Mouse (Mus musculus) gonadal fat pad, adult 2 months (tissue): Measurements from ENCODE around the gene Txn1. TPM values are rescaled to one million over a fixed set of nuclear protein-coding genes. Genes with fewer than 3 reads are reported as not detected.

Source experiments
- DNase-seq: peaks from one replicate; pipeline ENCODE4 v3.0.0-alpha.2; 2012; ENCODE audit warnings: low read depth
- polyA plus RNA-seq: library from polyadenylated mRNA; depleted of rRNA; stranded (reverse); fragments of >200 nt; gene quantifications from 2 replicates; pipeline ENCODE4 v1.2.3, GENCODE M21; 2012; rRNA removed

Gene Txn1
- 169 and 174 TPM in 2 replicates for polyA plus RNA-seq

DNA sequence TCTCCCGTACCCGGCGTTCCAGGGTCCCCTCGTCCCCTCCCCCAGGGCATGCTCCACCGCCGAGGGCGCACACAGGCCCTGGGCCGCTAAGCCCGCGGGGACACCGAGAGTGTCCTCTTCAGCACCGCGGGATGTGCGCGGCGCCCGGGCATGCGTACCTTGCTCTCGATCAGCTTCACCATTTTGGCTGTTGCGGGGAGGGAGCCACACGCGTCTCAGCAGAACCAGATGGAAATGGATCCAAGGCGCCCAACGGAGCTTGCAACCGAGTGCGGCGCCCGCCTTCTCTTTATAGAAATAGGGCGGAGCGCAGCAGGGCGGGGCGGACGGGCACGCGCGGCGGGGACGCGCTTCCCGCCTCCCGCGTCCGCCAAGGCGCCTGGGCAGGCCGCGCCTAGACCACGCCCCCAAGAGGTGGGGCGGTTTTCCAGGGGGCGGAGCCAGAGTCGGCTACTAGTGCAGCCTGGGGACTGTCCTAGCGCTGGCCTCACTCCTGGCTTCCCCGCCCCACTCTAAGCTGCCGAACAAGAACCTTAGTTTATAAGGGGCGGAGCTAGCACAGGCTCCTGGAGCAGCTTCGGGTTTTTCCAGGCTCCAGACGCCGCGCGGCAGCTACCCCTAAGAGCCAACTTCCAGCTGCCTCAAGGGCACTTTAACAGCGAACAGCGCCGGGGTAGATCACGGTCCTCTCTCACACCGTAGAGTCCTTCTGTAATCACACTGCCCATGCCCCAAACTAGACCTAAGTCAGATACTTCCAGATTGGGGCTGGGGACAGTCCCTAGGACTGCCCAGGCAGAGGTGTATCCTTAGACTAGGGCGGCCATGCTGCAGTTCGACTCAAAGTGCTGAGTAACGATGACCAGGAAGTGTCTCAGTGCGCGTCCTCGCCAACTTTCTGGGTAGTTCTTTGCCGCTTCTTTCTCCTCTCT lies at the start of gene Txn1:
Txn1 (minus strand) TSS at position 383 of the 932 bp plus-strand sequence.
- peak; percentile 79 for DNase-seq

DNA sequence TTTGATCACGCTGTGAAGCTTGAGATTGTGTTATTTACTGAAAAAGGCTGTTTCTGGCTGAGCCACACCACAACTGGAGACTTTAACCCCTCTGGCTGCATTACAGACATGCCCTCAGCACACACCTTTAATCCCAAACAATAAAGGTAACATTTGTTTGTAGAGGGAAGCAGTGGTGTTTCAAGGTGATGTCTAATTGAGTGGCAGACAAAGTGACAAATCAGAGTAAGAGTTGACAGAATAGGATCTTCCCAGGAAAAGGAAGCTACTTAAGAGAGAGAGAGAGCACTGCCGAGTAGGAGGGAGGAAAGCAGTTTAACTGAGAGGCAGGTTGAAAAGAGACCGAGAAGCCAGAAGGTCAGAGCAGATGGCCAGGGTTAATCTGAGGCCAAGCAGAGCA lies 47.3 kb upstream of the Txn1 start:
- no peak for DNase-seq

DNA sequence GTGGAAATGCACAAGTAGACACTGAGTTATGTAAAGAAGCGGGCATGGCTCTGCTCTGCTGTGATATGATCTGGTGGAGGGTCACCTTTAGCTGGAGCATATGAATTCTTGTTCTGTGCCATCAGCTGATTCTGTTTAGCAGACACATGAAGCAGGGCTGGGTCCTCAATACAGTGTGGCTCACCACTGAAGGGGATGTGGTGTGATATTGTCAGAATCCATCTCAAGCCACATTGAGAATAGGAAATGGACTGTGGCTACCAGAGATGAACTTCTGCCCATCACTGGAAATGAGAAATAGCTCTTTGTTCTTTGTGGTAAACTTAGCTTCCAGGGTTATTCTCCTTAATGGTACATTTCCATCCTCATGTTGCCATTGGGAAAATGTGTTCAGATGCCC lies 35.2 kb upstream of the Txn1 start:
- DNase-seq, result no peak

DNA sequence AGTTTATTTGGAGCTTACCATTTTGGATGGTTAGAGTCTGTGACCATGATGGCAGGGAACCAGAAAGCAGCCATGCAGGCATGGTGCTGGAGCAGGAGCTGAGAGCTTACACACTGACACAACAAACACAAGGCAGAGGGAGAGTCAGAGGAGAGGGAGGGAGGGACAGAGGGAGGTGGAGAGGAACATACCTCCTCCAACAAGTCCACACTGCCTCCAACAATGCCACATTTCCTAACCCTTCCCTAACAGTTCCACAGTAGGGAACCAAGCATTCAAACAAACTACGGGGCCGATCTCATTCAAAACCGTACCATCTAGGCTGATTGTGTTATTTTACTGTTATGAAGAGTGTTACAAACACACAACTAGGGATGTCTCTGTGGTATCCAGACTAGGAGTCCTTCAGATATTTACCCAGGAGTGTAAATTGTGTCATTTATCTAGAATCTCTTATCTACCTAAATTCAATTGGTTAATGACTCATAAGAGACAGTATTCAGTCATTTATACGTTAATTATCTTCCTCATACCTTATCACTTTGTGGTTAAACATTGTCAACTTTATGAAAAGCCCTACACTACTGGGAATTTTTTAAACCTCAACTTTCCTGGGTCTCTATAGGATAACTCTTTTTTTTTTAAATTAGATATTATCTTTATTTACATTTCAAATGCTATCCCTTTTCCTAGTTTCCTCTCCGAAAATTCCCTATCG lies 18.3 kb upstream of the Txn1 start:
- DNase-seq, result no peak

DNA sequence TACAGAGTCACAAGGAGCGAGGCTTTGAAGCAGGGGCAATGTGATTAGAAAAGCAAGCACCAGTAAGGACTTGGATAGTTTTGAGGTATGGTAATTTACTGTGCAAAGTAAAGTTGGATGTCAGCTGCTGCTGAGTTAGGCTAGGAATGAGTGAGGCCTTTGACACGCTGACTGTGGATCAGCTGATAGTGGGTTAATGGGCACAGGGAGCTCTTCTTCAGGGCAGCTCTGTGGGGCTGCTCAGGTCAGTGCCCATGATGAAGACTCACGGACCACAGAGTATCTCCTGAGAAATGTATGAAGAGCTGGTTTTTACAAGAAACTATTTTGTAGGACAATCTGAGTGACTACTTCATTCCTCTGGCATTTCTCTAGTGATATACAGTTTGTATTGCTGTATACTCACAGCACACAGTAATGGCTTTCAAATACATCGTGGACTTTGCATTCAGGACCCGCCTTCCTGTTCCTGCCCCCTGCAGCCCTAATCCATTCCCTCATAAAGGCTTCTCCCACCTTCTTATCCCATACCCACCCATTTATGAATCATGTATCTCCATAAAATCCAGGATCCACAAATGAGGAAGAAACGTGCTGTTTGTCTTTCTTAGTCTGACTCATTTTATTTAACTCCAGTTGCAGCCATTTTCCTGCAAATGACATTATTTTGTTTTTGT lies 17.5 kb upstream of the Txn1 start:
- no peak for DNase-seq

DNA sequence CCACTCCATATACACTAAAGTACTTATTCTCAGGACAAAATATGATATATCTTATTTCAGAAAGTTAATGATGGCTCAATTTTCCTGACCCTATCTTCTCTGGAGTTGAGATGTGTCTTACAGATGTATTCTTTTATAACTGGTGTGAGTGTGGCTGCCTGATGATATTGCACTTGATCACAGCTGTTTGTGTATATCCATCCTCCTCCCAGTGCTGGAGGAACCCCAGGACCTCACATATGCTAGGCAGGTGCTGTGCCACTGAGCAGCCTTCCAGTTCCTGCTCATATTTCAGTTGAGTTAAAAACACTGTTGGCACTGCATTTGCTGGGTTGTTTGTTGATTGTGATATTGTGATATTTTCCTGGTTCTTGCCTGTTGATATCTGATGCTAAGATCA lies 14.1 kb upstream of the Txn1 start:
- DNase-seq, result no peak

DNA sequence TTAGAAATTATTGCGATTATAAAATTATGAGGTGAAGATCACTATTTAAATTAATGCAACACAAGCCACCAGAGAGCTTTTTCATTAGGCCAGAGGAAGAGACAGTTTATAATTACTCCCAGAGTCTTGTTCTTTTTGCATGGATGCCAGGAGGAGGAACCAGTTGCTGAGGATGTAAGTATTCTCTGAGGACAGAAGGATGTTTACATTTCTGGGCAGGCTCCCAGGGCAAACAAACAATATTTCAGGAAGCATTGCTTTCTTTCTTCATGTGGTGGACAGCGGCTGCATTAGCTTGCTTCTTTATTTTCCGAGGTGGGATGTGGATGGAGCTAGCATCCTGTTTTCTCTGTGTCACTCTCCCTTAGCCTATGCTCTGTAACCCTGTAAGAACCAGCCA lies 11.0 kb upstream of the Txn1 start:
- DNase-seq, result no peak

DNA sequence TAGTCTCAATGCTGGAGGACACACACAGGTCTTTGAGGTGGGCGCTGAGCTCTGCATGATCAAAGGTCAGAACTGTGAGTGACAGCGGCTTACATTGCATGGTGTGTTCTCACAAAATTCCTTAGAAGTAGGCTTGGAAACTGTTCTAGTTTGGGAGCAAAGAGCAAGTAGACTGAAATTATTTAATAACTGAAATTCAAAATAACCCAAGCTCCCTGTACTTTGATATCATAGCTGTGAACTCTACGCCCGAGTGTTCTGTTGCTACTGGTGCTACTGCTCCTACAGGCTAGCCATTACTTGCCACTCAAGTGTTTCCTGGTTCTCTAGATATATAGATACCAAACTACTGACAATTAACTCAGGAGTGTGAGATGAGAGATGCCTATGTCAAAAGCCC lies 9.3 kb upstream of the Txn1 start:
- no peak for DNase-seq

DNA sequence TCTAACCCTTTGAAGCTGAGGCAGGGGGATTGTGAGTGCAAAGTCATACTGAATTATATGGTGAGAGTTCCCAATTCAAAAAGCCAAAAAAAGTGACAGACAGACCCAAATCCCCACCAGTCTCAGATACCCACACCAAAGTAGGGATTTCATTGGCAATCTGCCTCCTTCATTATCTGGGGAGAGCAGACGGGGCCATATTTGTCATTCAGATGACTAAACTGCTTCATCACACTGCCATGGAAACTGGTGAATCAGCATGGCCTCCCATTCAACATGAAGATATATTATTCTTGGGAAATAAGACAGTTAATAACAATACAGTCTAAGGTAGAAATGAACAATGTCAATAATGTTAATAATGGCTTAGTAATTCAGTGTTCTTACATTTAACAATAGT lies 7.9 kb upstream of the Txn1 start:
- DNase-seq, result no peak

DNA sequence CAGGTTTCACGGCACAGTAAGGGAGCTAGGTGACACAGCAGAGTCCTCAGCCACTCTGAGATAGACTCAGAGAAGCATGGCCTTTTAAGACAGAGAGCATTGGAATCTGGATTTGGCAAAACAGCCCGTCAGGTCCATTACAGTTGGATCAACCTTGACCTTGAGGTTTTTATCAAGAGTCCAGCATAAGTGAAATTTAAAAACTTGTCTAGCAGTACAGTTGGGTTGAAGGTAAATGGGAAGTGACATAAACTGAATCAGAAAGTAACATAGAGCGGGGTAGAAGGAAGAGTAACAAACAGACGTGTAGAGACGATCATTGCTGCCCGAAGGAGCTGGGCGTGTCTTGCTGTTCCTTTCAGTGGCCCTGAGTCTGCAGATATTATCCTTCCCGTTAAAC lies 2.8 kb upstream of the Txn1 start:
- DNase-seq, result no peak

DNA sequence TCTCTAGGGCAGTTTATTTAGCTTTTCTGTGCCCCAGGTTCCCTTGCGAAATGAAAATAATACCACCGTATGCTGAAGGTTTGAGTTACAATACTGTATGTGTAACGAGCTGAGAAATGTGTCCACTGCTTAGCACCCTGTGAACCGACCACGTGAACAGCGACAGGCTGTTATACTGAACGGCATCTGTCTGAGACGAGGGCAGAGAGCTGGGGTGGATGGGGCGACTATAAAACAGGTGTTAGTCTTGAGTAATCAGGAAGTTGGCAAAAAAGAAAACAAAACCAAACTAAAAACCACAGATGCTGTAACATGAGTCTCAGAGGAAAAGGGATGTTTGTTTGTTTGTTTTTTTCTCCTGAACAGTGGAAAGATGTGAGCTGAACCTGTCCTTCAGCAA lies 1.9 kb upstream of the Txn1 start:
- no peak for DNase-seq

DNA sequence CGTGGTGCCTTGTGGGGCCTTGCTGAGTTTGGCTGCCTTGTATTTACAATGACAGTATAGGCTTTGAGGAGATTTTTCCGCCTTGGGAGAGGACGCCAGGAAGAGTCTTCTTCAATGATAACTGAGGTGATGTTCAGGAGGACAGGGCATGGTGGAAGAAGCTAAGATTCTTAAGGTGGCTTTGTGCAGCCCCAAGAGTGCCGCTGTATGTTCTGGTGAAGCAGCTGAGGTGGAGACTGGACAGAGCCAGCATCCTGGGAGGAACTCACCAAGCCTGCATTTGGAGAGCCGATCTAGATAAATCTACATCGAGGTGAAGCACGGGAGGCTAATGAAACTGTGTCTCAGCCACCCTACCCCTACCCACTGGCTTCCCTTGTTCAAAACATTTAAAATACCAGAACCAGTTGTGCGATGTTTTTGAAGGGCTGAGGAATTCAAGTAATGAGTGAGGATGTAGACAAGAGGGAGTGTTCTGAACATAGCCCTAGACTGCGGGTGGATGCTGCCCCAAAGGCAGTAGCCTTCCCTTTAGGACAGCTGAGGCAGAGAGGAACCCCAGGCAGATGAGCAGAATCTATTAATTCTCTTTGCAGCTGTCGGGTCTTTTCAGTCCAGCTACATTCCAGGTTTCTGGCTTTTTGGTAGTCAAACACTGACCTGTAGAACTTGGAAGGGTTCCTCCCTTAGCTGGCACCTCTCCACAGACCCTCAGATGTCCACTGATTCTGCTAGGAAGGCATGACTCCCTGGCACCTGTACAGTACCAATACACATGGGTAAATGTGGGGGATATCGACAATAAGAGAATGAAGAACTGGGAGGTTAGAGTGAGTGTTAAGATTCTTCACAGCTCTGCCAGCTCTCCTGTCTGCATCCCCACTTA lies 1.2 kb upstream of the Txn1 start:
- DNase-seq, result no peak

DNA sequence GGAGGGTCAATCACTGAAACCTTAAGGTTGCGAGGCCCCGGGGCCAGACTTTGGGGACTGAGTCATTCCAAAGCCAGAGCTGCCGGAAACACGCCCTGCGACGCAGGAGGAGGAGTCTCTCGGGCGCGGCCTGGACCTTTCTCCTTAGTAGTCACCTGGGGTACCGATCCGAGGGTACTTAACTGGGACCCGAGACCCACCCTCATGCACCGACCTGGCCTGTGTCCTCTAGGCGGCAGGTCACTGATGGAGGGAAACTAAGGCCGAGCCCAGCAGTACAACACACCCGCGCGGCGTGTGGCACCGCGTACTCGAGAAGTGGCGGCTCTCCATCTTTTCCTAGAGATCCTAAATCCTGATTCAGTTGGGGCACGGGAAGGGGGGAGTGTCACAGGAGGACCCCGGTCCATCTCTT lies 660 bp downstream of the Txn1 start:
- no peak for DNase-seq

DNA sequence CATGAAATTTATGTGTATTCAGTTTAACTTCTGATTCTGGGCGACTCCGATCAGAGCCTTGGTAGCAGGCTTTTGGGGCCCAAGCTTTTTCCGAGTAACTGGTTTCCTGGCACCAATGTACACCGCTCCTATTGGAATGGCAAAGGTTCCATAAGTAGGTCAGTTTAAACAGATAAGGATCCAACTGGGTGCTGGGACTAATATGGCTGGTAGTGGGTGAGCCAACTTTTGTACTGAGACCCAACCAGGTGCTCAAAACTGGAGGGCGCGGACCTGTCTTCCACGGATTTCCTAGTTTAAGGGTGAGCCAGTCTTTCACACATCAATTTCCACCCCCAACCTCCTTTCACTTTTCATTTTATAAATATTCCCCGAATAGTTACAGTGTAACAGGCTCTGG lies 1.2 kb downstream of the Txn1 start:
- no peak for DNase-seq

DNA sequence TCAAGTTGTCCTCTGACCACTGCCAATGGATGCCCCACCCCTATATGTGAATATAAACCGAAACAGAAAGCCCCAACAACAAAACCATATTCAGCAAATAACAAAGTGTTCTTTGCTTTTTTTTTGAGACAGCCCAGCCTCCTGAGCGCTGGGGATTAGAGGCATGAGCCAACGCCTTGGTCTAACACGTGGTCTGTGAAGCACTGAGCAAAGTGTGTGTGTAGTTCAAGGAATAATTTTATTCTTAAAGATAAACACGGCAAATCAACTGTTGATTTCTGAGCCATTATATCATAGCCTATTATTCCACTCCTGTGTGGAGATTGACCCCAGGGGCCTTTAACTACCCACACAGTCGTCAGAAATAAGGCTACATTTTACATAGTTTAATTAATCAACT lies 1.6 kb downstream of the Txn1 start:
- DNase-seq, result no peak

DNA sequence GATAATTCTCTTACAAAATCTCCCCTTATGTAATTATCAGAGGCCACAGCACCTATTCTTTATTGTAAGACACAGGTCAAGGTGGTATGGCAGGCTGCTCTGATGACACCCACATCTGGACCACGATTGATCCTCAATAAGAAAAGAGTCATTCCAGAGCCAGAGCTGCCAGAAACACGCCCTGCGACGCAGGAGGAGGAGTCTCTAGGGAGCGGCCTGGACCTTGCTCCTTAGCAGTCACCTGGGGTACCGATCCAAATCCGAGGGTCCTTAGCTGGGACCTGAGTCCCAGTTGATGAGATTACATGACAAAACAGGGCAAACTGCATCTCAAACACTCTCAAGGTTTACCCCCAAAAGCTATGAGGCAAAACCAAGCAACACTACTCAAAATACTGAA lies 2.4 kb downstream of the Txn1 start:
- DNase-seq, result no peak

DNA sequence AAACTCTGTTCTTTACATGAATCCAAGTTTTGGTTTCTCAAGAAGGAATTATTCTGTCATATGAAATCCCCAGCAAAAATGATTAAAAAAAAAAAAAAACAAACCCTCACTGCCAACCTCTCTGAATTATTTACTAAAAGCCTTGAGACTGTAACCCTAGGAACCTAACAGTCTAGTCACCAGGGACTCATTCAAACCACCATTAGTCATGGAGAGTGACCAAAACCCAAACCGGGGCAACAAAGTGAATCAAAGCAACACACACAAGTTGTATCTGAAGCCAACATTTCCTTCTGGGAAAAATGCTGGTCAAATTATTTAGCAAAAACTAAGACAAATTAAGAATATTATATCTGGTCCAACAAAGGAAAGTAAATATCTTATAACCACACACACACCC lies 3.3 kb downstream of the Txn1 start:
- DNase-seq, result no peak

DNA sequence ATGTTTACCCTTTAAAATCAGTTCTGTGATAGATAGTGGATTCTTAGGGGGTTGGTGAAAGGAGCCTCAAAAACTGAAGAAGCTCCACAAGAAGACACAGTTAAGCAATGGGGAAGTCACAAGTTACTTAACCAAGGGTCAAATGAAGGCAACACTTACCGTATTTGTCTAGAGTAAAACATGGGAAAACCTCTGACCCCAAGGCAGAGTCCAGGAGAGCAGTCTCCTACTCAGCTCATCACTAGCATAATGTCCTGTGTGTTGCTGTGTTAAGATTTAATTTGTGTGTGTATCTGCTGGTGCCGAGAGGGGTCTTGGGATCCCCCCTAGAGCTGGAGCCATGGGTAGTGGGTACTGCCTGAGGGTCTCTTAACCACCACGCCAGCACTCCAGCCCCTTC lies 3.8 kb downstream of the Txn1 start:
- no peak for DNase-seq

DNA sequence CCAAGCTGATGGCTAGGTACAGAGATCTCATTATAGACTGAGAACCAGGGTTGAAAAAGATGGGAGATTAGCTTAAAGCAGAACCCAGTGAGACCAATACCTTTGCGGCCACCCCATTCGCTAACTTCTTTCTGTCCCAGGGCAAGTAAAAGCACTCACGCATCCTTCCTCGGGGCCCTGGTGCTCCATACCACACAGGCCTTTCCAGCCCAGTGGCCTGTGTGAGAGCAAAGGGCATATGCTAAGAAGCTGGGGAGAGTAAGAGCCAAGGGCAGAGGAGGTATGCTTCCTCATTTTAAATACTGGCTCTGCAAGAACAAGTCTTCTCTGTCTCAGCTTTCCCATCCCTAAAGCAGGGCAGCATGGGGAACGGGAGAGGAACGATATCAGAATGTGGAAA lies 6.3 kb downstream of the Txn1 start:
- DNase-seq, result no peak

DNA sequence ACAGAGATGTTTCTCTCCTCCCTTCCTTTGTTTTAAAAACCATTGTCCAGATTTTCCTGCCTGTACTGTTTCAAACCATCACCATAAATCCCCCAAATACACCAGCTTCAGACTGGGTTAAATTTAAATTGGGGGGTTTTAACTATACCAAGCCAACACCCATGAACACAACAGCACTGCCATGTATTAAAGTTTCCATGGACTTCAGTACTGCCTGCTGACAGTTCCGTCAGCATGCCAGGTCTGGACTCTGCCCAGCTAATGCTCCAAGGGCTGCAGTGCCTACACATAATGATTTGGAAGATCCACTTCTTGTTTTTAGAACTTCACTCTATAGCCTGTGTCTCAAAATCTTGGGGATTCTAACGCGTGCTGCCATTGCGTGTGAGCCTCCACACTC lies 8.7 kb downstream of the Txn1 start:
- no peak for DNase-seq

DNA sequence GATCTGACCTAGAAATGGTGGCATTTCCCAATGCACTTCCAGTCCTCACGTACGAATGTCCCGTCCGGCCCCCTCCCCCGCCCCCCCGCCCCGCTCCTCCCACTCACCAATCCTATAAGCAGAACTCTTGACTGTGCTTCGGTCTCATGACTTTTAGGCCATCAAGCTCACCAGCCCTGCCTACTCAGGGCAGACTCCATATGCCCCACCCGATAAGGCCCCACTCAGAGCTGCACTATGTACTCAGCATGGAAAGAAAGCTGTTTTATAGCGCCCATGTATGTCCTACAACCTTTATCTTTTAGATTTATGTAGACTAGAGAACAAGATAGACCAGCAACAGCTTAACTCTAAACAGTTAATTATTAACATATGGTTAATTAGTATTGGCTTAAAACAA lies 9.2 kb downstream of the Txn1 start:
- DNase-seq, result no peak

DNA sequence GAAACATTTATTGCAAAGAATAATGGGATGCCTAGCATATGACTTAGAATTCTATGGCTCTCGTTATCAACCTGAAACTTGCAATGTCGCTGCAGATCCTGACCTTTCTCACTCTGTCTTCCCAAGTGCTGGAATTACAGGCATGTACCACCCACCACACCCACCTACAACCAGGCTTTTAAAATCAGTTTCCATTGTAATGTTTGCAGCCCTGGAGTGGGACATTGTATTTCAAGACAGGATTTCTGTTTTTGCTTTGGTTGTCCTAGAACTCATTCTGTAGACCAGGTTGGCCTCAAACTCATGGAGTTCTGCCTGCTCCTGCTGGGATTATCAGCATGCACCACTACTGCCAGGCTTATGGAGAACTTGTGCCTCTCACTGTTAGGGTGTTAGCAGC lies 13.3 kb downstream of the Txn1 start:
- no peak for DNase-seq
